In the genomic region with DNA sequence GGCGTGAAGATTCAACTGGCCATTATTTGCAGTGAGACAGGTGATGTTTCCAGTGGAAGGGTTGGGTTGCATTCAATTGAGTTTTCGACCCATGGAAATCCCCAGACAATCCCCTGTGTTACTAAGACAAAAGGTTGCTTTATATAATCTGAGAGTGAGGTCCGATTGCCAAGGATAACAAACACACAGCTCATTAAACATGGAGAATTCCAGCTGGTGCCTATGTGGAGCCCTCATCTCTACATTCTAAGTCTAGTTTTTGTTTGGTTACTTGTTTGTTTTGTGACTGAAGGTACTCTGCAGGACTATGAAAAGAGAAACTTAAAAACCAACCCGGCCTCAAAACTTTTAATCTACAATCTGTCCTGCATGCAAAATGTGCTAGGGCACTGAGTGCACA, we compare ENCODE assay signal across 29 mouse cellular contexts.
"Had no signal": no experiment of that assay in that cellular context is flagged by ENCODE, and none has a peak within 500 bp of the region (broad histone marks: within the 10 kb centered on the region; RNA-seq: fewer than 3 reads in every experiment).

No protein-coding gene starts in this region.

- DNase-seq: cerebellum, adult 2 months; cerebellum, adult 8-10 months; cerebellum, adult 9-10 months; cerebellum, adult 9-11 months; cerebellum, postnatal 10 days; cerebellum, postnatal 14 days; cerebellum, postnatal 25 days; cerebellum, postnatal 36 days; embryo, embryonic 11 days; forebrain, postnatal 0 days; gastrocnemius, adult 2 months; gastrocnemius, postnatal 10 days; gastrocnemius, postnatal 14 days; gastrocnemius, postnatal 25 days; gastrocnemius, postnatal 36 days; heart, adult 11 months; heart, adult 18-20 months; heart, adult 2 months had no signal

- H3K36me3 ChIP-seq: embryonic facial prominence, embryonic 10.5 days; embryonic facial prominence, embryonic 12.5 days; embryonic facial prominence, embryonic 13.5 days; embryonic facial prominence, embryonic 15.5 days; forebrain, embryonic 10.5 days; forebrain, embryonic 12.5 days; forebrain, embryonic 15.5 days had no signal

- H3K9me3 ChIP-seq: embryonic facial prominence, embryonic 10.5 days; embryonic facial prominence, embryonic 12.5 days; embryonic facial prominence, embryonic 13.5 days; embryonic facial prominence, embryonic 15.5 days; forebrain, embryonic 10.5 days; forebrain, embryonic 12.5 days; forebrain, embryonic 13.5 days; forebrain, embryonic 15.5 days had no signal

- H3K4me1 ChIP-seq: embryonic facial prominence, embryonic 10.5 days; embryonic facial prominence, embryonic 12.5 days; embryonic facial prominence, embryonic 13.5 days; embryonic facial prominence, embryonic 15.5 days; forebrain, embryonic 10.5 days; forebrain, embryonic 12.5 days; forebrain, embryonic 13.5 days; forebrain, embryonic 15.5 days had no signal

- H3K4me2 ChIP-seq: embryonic facial prominence, embryonic 12.5 days; embryonic facial prominence, embryonic 13.5 days; embryonic facial prominence, embryonic 15.5 days; forebrain, embryonic 12.5 days; forebrain, embryonic 13.5 days; forebrain, embryonic 15.5 days had no signal

- H3K27ac ChIP-seq: embryonic facial prominence, embryonic 10.5 days; embryonic facial prominence, embryonic 12.5 days; embryonic facial prominence, embryonic 13.5 days; embryonic facial prominence, embryonic 15.5 days; forebrain, embryonic 10.5 days; forebrain, embryonic 12.5 days; forebrain, embryonic 13.5 days; forebrain, embryonic 15.5 days; gastrocnemius, adult 2 months; heart, adult 2 months had no signal

- H3K27me3 ChIP-seq: embryonic facial prominence, embryonic 12.5 days; embryonic facial prominence, embryonic 13.5 days; embryonic facial prominence, embryonic 15.5 days; forebrain, embryonic 12.5 days; forebrain, embryonic 13.5 days; forebrain, embryonic 15.5 days had no signal

- ATAC-seq: forebrain, embryonic 13.5 days; forebrain, embryonic 14.5 days; forebrain, embryonic 15.5 days; forebrain, embryonic 16.5 days; forebrain, postnatal 0 days had no signal

- H3K4me3 ChIP-seq: embryonic facial prominence, embryonic 10.5 days; embryonic facial prominence, embryonic 12.5 days; embryonic facial prominence, embryonic 13.5 days; embryonic facial prominence, embryonic 15.5 days; erythroblast, embryonic 14.5 days; forebrain, embryonic 10.5 days; forebrain, embryonic 12.5 days; forebrain, embryonic 13.5 days; forebrain, embryonic 15.5 days; gastrocnemius, adult 2 months; heart, adult 2 months had no signal

- H3K9ac ChIP-seq: embryonic facial prominence, embryonic 12.5 days; embryonic facial prominence, embryonic 13.5 days; embryonic facial prominence, embryonic 15.5 days; forebrain, embryonic 12.5 days; forebrain, embryonic 13.5 days; forebrain, embryonic 15.5 days; forebrain, postnatal 0 days had no signal
